Mouse (Mus musculus) urinary bladder, postnatal 10 days (tissue): Measurements from ENCODE around the gene Vamp2.
A peak's percentile ranks its signal among the peaks of the same experiment; 100 is the strongest.

Source experiments
- DNase-seq: peaks from one replicate; pipeline ENCODE4 v3.0.0; 2022; ENCODE audit warnings: low spot score

The Vamp2 gene

GRCm38 (mm10) chr11:69099177-69099914 is 11.1 kb downstream of the Vamp2 start:
- DNase-seq: no peak

GRCm38 (mm10) chr11:69099915-69100345 is 11.6 kb downstream of the Vamp2 start:
- DNase-seq: peak; percentile 87

GRCm38 (mm10) chr11:69100639-69101360 is 12.5 kb downstream of the Vamp2 start:
- DNase-seq: no peak

DNA sequence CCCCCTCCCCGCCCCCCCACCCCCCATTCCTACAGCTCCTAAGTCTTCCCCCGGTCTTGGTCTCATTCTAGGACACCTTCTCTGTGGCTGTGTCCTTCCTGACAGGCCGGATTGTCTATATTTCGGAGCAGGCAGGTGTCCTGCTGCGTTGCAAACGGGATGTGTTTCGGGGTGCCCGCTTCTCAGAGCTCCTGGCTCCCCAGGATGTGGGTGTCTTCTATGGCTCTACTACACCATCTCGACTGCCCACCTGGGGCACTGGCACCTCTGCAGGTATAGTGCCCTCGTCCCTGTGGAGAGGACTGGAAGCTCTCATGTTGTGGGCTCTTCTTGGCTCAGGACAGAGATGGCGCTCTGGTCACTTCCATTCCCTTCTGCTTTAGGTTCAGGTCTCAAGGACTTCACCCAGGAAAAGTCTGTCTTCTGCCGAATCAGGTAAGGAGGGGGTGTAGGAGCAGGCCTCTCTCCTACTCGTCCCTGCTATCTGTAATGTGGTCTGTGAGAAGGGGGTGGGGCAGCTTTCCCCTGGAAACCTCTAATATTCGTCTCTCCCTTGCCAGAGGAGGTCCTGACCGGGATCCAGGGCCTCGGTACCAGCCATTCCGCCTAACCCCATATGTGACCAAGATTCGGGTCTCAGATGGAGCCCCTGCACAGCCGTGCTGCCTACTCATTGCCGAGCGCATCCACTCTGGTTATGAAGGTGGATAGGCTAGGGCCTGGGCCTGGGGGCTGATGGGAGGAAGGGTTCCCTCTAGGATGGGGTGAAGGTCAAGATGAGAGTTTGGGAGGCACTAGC is 13.5 kb downstream of the Vamp2 start:
- no peak for DNase-seq

DNA sequence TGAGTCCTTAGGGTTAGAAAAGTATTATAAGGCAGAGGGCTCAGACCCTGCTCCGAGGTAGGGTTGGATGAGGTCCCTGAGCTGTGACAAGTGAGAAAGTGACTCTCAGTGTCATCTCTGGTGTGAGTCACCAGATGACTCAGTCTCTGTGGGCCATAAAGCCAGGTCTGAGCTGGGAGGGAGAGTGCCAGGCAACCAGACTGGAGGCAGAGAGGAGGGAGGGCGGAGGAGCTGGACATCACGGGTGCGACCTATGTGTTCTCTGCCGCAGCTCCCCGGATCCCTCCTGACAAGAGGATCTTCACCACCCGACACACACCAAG is 14.1 kb downstream of the Vamp2 start:
- DNase-seq: no peak

- no peak for DNase-seq
Measured at GRCm38 (mm10) chr11:69103121-69103520, 14.8 kb downstream of the Vamp2 start.

GRCm38 (mm10) chr11:69103531-69104435 is 15.5 kb downstream of the Vamp2 start:
- DNase-seq: no peak

- no peak for DNase-seq
Measured at GRCm38 (mm10) chr11:69104487-69104886, 16.2 kb downstream of the Vamp2 start.

DNA sequence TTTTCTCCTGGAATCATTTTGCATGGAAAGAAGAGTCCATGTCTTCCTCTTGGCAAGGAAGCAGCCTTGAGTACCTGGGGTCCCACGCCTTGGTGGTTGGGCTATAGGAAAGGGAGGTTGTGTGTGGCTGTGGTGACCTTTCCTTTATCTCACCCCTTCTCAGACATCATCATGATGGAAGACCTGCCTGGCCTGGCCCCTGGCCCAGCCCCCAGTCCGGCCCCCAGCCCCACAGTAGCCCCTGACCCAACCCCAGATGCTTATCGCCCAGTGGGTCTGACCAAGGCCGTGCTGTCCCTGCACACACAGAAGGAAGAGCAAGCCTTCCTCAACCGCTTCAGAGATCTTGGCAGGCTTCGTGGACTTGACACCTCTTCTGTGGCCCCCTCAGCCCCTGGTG is 16.9 kb downstream of the Vamp2 start:
- DNase-seq: no peak

DNA sequence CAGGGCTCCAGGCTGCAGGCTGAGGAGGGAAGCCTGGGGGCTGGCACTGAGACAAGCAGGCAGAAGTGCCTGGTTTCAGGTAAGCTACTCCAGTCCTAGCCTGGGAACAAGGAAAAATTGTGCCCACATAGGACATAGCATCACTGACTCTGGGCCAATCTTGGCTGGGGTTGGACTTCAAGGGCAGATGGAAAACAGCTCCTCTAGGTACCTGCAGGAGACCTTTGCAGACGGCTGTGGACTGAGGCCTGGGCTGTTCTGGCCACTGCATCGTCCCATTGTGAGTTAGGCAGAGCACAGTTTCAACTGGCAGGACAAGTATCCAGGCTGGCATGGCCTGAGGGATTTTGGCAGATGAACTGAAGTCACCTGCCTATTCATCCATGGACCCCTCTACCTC is 17.5 kb downstream of the Vamp2 start:
- no peak for DNase-seq

DNA sequence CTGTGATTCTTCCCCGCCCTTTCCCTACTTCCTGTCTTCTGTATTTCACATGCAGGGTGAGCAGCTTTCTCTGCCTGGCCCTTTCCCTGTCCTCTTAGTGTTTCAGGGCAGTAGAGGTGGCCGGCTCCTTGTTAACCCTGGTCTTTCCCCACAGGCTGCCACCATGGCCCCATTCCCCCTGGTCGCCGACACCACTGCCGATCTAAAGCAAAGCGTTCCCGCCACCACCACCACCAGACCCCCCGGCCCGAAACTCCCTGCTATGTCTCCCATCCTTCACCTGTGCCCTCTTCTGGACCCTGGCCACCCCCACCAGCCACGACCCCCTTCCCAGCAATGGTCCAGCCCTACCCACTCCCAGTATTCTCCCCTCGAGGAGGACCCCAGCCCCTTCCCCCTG is 18.0 kb downstream of the Vamp2 start:
- no peak for DNase-seq

- no peak for DNase-seq
Measured at GRCm38 (mm10) chr11:69106842-69107241, 18.6 kb downstream of the Vamp2 start.

- no peak for DNase-seq
Measured at GRCm38 (mm10) chr11:69107676-69108075, 19.4 kb downstream of the Vamp2 start.

- DNase-seq: no peak
Measured at GRCm38 (mm10) chr11:69108223-69108622, 19.9 kb downstream of the Vamp2 start.

- no peak for DNase-seq
Measured at GRCm38 (mm10) chr11:69109032-69109900, 21.0 kb downstream of the Vamp2 start.

GRCm38 (mm10) chr11:69110319-69111046 is 22.2 kb downstream of the Vamp2 start:
- DNase-seq: peak; percentile 92

DNA sequence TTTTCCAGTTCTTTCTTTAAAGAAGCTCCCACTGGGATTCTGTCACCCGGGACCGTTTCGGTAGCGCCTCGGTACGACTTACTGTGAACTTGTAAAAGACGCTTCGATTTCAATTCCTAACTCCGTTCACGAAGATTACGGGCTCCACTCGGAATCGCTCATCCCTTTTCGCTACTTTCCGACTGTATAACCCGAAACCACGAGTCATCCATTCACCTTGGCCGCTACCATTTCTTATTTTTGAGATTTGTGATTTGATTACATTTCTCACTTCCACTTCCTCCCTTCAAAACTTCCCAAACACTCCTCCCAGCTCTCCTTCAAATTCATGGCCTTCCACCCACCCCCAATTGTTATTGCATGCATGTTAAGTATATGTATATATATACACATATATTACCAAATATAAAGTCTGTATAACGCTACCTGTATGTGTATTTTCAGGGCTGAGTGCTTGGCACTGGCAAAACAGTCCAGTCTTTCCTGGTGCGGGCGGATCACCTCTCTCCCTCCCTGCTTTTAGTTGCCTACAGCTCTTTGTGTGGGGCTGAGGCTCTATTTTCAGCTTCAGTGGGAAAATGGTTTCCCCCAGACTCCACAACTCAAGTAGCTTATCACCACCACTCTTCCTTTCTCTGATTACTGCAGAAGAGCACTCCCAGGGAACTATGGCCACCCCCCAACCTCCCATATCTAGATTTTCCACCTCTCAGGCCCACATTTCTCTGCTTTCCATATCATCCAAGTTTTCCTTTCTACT is 22.9 kb downstream of the Vamp2 start:
- no peak for DNase-seq

DNA sequence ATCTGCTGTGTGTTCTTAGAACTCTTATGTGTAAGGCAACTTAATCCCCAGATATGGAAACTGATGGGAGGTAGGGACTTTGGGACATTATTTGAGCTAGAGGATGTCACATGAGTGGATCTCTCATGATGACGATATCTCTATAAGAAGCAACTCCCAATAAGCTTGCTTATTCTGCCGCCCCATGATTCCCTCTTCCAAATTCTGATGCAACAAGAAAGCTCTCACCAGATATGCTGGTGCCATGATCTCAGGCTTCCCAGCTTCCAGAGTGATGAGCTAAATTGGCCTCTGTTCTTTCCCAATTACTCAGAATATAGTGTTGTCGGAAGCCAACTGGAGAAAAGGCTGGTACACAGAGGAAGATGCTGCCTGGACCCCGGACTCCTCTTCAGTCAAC is 23.6 kb downstream of the Vamp2 start:
- no peak for DNase-seq

GRCm38 (mm10) chr11:69114018-69114417 is 25.7 kb downstream of the Vamp2 start:
- no peak for DNase-seq
